Mouse (Mus musculus) hindbrain, embryonic 11.5 days (tissue): Measurements from ENCODE around the gene Olfr311. TPM values are rescaled to one million over a fixed set of nuclear protein-coding genes. Genes with fewer than 3 reads are reported as not detected.

ENCODE experiments used
- ATAC-seq: fragments of 200-750 bp; cut with Nextera tagmentation; 2 replicates; pipeline ENCODE4 v1.8.0; 2017; ENCODE audit warnings: mild to moderate bottlenecking, moderate TSS enrichment, moderate library complexity; ENCODE audit not compliant: low FRiP score
- DNase-seq: peaks from one replicate; pipeline ENCODE4 v3.0.0-alpha.2; 2015; ENCODE audit warnings: low spot score
- H3K27ac ChIP-seq: fragments of 300-500 bp; sonication (generic); 2 replicates; pipeline ENCODE4 v1.5.1; 2014; ENCODE audit warnings: mild to moderate bottlenecking, low read depth, low read length
- H3K27me3 ChIP-seq: fragments of 300-500 bp; sonication (generic); 2 replicates; pipeline ENCODE4 v1.6.1; 2014; ENCODE audit warnings: mild to moderate bottlenecking, low read length, moderate library complexity, mixed read lengths; ENCODE audit not compliant: control insufficient read depth, insufficient read depth
- H3K36me3 ChIP-seq: fragments of 300-500 bp; sonication (generic); 2 replicates; pipeline ENCODE4 v1.6.1; 2014; ENCODE audit warnings: mild to moderate bottlenecking, low read length, moderate library complexity, mixed read lengths; ENCODE audit not compliant: control insufficient read depth, insufficient read depth
- H3K4me1 ChIP-seq: fragments of 300-500 bp; sonication (generic); replicated peaks from 2 replicates; pipeline ENCODE4 v1.6.1; 2014; ENCODE audit warnings: low read length, mixed read lengths; ENCODE audit not compliant: control insufficient read depth, insufficient read depth
- H3K4me2 ChIP-seq: fragments of 300-500 bp; sonication (generic); replicated peaks from 2 replicates; pipeline ENCODE4 v1.6.1; 2014; ENCODE audit warnings: mild to moderate bottlenecking, low read depth, low read length
- H3K4me3 ChIP-seq: fragments of 300-500 bp; sonication (generic); 2 replicates; pipeline ENCODE4 v1.5.1; 2014; ENCODE audit warnings: low read depth, low read length
- H3K9ac ChIP-seq: fragments of 300-500 bp; sonication (generic); 2 replicates; pipeline ENCODE4 v1.6.1; 2014; ENCODE audit warnings: low read depth, low read length
- H3K9me3 ChIP-seq: fragments of 300-500 bp; sonication (generic); 2 replicates; pipeline ENCODE4 v1.6.1; 2016; ENCODE audit warnings: low read length; ENCODE audit not compliant: control insufficient read depth
- WGBS: fragments of 180-500 bp; shearing (Covaris S2); extraction: QIAGEN DNeasy Blood & Tissue Kit; methylation state at CpG from one replicate; pipeline ENCODE4 v1.1.7; 2014; 5-methylcytosine and 5-hydroxymethylcytosine counted together
- polyA plus RNA-seq: library from polyadenylated mRNA; unstranded; fragments of >200 nt; fragmentation: Nextera tagmentation; extraction: Ambion mirVana; gene quantifications from 2 replicates; pipeline ENCODE4 v1.2.1, GENCODE M21; 2014

Gene Olfr311
- polyA plus RNA-seq, 1 experiment from 2014 or later = not detected

- Histone ChIP-seq H3K36me3 (0 out of 2 replicates have a peak, but pooled peaks cover 2% of the 10 kb centered on the region), H3K4me3 (no peak overlapping the region), H3K9ac (no peak overlapping the region), H3K27ac (no peak overlapping the region), H3K27me3 (no peaks in the 10 kb centered on the region), H3K9me3 (no peaks in the 10 kb centered on the region), H3K4me2 (no peak overlapping the region), H3K4me1 (no peaks in the 10 kb centered on the region)
- ATAC-seq = no peak
- WGBS = 68% methylated on average over 2 of the region's 2 CpGs
- DNase-seq = no peak
Observed at GRCm38 (mm10) chr11:58849731-58850130, 10.7 kb downstream of the Olfr311 start.

- H3K9me3 ChIP-seq = peaks cover 3% of the 10 kb centered on the region; the same call in 1 of the 2 replicates
- H3K27ac ChIP-seq = no peak overlapping the region
- no peaks in the 10 kb centered on the region for H3K27me3 ChIP-seq
- no peaks in the 10 kb centered on the region for H3K4me1 ChIP-seq
- no peak overlapping the region for H3K4me2 ChIP-seq
- no peak overlapping the region for H3K4me3 ChIP-seq
- no peak overlapping the region for H3K9ac ChIP-seq
- ATAC-seq (no peak), DNase-seq (no peak)
- WGBS = 94% methylated on average over 8 of the region's 8 CpGs
- H3K36me3 ChIP-seq = peaks cover 25% of the 10 kb centered on the region
Observed at GRCm38 (mm10) chr11:58860744-58861143, 21.7 kb downstream of the Olfr311 start.

- H3K4me2 ChIP-seq = peak within 1 kb of the TSS; percentile 85
- H3K9ac ChIP-seq = peak within 1 kb of the TSS; percentile 85
- 4% methylated on average over 37 of the region's 37 CpGs for WGBS
- no peaks in the 10 kb centered on the region for H3K27me3 ChIP-seq
- no peaks in the 10 kb centered on the region for H3K4me1 ChIP-seq
- peak within 1 kb of the TSS; percentile 82 for H3K4me3 ChIP-seq
- no peaks in the 10 kb centered on the region for H3K9me3 ChIP-seq
- 0 out of 2 replicates have a peak, but pooled peaks cover 2% of the 10 kb centered on the region for H3K36me3 ChIP-seq
- ATAC-seq = peak; percentile 83
- H3K27ac ChIP-seq = peak within 1 kb of the TSS; percentile 78
- DNase-seq = peak; percentile 86
Observed at GRCm38 (mm10) chr11:58867039-58867953, 28.2 kb downstream of the Olfr311 start, which contains the start of gene 2810021J22Rik. Gene 2810021J22Rik, plus strand, starts transcription at chr11:58867216.

- no peak for ATAC-seq
- WGBS = 86% methylated on average over 6 of the region's 6 CpGs
Observed at GRCm38 (mm10) chr11:58867954-58868330, 28.9 kb downstream of the Olfr311 start.

GRCm38 (mm10) chr11:58870961-58871360 lies 31.9 kb downstream of the Olfr311 start:
- H3K9ac ChIP-seq = no peak overlapping the region
- no peak overlapping the region for H3K27ac ChIP-seq
- ATAC-seq = no peak
- H3K36me3 ChIP-seq = 0 out of 2 replicates have a peak, but pooled peaks cover 2% of the 10 kb centered on the region
- H3K4me1 ChIP-seq = no peaks in the 10 kb centered on the region
- no peaks in the 10 kb centered on the region for H3K27me3 ChIP-seq
- WGBS = 88% methylated on average over 4 of the region's 4 CpGs
- no peak overlapping the region for H3K4me3 ChIP-seq
- no peaks in the 10 kb centered on the region for H3K9me3 ChIP-seq
- no peak overlapping the region for H3K4me2 ChIP-seq
- no peak for DNase-seq

More at GRCm38 (mm10) chr11:58867954-58868330, 28.9 kb downstream of the Olfr311 start:
- Histone ChIP-seq H3K4me2 (peak overlapping the region; percentile 85), H3K27me3 (no peaks in the 10 kb centered on the region), H3K4me1 (no peaks in the 10 kb centered on the region), H3K36me3 (0 out of 2 replicates have a peak, but pooled peaks cover 2% of the 10 kb centered on the region), H3K9ac (peak overlapping the region; percentile 85; the same call in 1 of the 2 replicates), H3K4me3 (peak overlapping the region; percentile 82), H3K9me3 (no peaks in the 10 kb centered on the region), H3K27ac (0 out of 2 replicates have a peak overlapping the region, but pooled peaks have one; percentile 24)
- DNase-seq = no peak

GRCm38 (mm10) chr11:58883756-58884155 lies 44.7 kb downstream of the Olfr311 start:
- no peaks in the 10 kb centered on the region for H3K9me3 ChIP-seq
- no peak overlapping the region for H3K9ac ChIP-seq
- no peaks in the 10 kb centered on the region for H3K27me3 ChIP-seq
- H3K4me3 ChIP-seq = no peak overlapping the region
- WGBS = 88% methylated on average over 8 of the region's 8 CpGs
- H3K4me1 ChIP-seq = no peaks in the 10 kb centered on the region
- ATAC-seq = no peak
- no peak overlapping the region for H3K27ac ChIP-seq
- DNase-seq = no peak
- H3K4me2 ChIP-seq = no peak overlapping the region
- H3K36me3 ChIP-seq = 0 out of 2 replicates have a peak, but pooled peaks cover 3% of the 10 kb centered on the region

GRCm38 (mm10) chr11:58890511-58890910 lies 51.5 kb downstream of the Olfr311 start:
- H3K27me3 ChIP-seq = no peaks in the 10 kb centered on the region
- no peak overlapping the region for H3K27ac ChIP-seq
- H3K36me3 ChIP-seq = peaks cover 6% of the 10 kb centered on the region; the same call in 1 of the 2 replicates
- no peaks in the 10 kb centered on the region for H3K9me3 ChIP-seq
- DNase-seq (no peak), ATAC-seq (no peak)
- H3K4me2 ChIP-seq = no peak overlapping the region
- H3K9ac ChIP-seq = no peak overlapping the region
- no peaks in the 10 kb centered on the region for H3K4me1 ChIP-seq
- 97% methylated on average over 10 of the region's 10 CpGs for WGBS
- no peak overlapping the region for H3K4me3 ChIP-seq
